In the genomic region with DNA sequence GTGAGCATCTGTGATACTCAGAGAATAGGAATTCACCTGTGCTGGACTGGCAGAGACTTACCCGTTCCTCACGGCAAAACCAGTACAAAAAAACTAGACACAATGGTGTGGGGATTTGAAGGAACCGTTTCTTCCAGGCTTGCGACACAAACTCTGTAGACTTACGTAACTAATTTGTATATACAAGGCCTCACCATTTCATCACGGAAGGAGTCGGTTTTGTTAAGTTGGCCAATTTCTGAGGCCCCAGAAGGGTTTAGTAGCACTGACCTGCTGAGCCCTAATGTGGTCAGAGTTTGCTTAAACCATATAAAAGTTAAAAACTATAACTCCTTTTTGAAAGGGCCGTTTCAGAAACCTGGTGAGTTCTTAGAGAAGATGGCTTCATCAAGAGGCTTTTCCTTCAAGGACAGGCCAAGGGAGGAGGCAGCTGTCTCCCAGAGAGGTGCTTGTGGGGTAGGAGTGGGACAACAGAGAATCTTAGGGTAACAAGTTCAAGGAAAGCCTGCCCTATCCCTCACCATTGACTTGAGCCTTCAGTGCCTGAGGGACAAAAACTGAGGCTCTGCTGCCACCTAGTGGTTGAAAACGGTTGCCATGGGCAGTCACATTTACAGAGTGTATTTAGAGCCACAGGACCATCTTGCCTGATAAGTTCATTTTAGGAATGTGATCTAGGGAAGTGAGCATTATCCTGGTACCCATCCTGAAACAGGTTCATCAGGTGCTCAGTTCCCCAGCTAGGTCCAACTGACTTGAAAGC, we compare ENCODE assay signal across 8 mouse cellular contexts.
DNase-seq lines count a peak whose midpoint lies in the region; ATAC-seq lines count a peak whose summit lies in the region.

No protein-coding gene starts in this region.

- peak; percentile 72 for DNase-seq in T-cell, adult 2 months (ENCODE audit: low spot score)
- DNase-seq in cerebellum, postnatal 10 days: peak; percentile 94 to 97
- peak; percentile 60 to 83 for DNase-seq in frontal cortex, postnatal 14 days (ENCODE audit: low spot score in 2 of 2)
- DNase-seq in hindlimb bud, embryonic 11.5 days (ENCODE audit: extremely low spot score, low read depth, low spot score): peak; percentile 84
- peak; percentile 82 to 91 for DNase-seq in left cerebral cortex, adult 18-20 months (ENCODE audit: low spot score in 2 of 2)
- peak; percentile 91 to 93 for DNase-seq in right cerebral cortex, adult 2 months (ENCODE audit: low spot score in 2 of 2)
- DNase-seq in urinary bladder, postnatal 10 days (ENCODE audit: low spot score): peak; percentile 62

- peak; percentile 84 for ATAC-seq in megakaryocyte, adult 5-6 weeks (ENCODE audit: poor library complexity, severe bottlenecking)

Comparison
In these comparisons a context has a peak if more than half of its experiments do, and no peak if none do; other contexts are left out.
1. Peak in every context shown above with its lines: DNase-seq and ATAC-seq.